ENCODE assay signal across 31 mouse cellular contexts in the genomic region with DNA sequence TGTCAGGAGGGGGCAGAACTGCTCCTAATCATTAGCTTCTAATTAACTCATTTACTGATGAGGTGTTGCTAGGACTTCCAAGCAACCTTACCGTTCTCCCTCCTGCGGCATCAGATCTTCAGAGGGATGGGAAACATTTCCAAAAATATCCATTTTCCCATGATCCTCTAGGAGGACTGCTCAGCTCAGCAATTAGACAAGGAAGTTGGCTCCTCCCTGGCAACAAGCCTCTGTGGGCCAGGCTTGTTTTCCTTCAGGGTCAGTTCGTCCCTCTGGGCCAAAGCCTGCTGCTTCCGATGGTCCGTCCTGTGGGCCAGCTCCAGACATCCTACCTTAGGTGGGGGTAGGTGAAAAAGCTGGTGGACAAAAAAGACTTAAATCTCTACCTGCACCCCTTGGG. TPM values are rescaled to one million over a fixed set of nuclear protein-coding genes. Genes with fewer than 3 reads are reported as not detected.
"Had no signal": no experiment of that assay in that cellular context is flagged by ENCODE, and none has a peak within 500 bp of the region (broad histone marks: within the 10 kb centered on the region; RNA-seq: fewer than 3 reads in every experiment).

No protein-coding gene starts in this region.

- DNase-seq: kidney, adult 2 months; kidney, postnatal 25 days; liver, embryonic 13.5 days; lung, adult 2 months; lung, postnatal 14 days; lung, postnatal 4 days; midbrain, embryonic 14.5 days; retina, postnatal 1 day; right cerebral cortex, postnatal 25 days; spleen, adult 18-20 months; thymus, adult 18-20 months; thymus, postnatal 36 days had no signal

- H3K27ac ChIP-seq: kidney, postnatal 0 days; liver, embryonic 13.5 days; stomach, embryonic 15.5 days had no signal

- H3K4me1 ChIP-seq: liver, embryonic 13.5 days; stomach, embryonic 15.5 days had no signal

- H3K4me3 ChIP-seq: liver, embryonic 13.5 days; stomach, embryonic 15.5 days had no signal

RNA-seq across cellular contexts. Expression of gene Sppl2c, which starts 25.0 kb away (rescaled TPM):
- total RNA-seq: layer of hippocampus, adult 8-10 months; layer of hippocampus, postnatal 14 days; left cerebral cortex, postnatal 25 days; liver, adult 2 months; megakaryocyte progenitor cell, adult 5-6 weeks; megakaryocyte-erythroid progenitor cell, adult 5-6 weeks; midbrain, postnatal 0 days had no signal
- polyA plus RNA-seq: kidney, embryonic 14.5 days; kidney, postnatal 0 days; limb, embryonic 11.5 days; limb, embryonic 14.5 days; liver, adult 2 months; liver, embryonic 13.5 days; liver, embryonic 16.5 days; lung, adult 2 months; lung, embryonic 16.5 days; midbrain, embryonic 11.5 days; midbrain, embryonic 14.5 days; midbrain, postnatal 0 days; neural tube, embryonic 11.5 days; neural tube, embryonic 14.5 days; stomach, embryonic 15.5 days; urinary bladder, adult 2 months had no signal

RNA-seq across cellular contexts. Expression of gene Crhr1, which starts 28.5 kb away (rescaled TPM):
- total RNA-seq: liver, adult 2 months; megakaryocyte progenitor cell, adult 5-6 weeks; megakaryocyte-erythroid progenitor cell, adult 5-6 weeks had no signal
- polyA plus RNA-seq: kidney, adult 2 months; large intestine, adult 2 months; liver, embryonic 13.5 days; liver, embryonic 16.5 days; lung, adult 2 months; lung, embryonic 16.5 days had no signal
